Mouse (Mus musculus) spleen, adult 18-20 months (tissue): ENCODE results near the gene Gm20662.
A peak's percentile ranks its signal among the peaks of the same experiment; 100 is the strongest.

Experiments used
- DNase-seq, 2 experiments: peaks; one replicate each; pipeline ENCODE4 v3.0.0; 2022; ENCODE audit warnings: mixed read lengths in 2 of 2

The Gm20662 gene

GRCm38 (mm10) chr9:108094184-108094941 lies 98.2 kb downstream of the Gm20662 start, which contains the start of gene Apeh:
TSS of gene Apeh (minus strand) at chr9:108094606.
- DNase-seq = peak; percentile 96 to 98
